Mouse (Mus musculus) E14TG2a.4 (cell line): ENCODE measurements around the gene C1ql1.

Source experiments
- H3K27me3 ChIP-seq: 2 replicates; pipeline ENCODE4 v1.6.1; 2014; ENCODE audit warnings: low read length, control low read depth; ENCODE audit not compliant: insufficient read depth
- H3K36me3 ChIP-seq: 2 replicates; pipeline ENCODE4 v1.6.1; 2014; ENCODE audit warnings: low read length, control low read depth; ENCODE audit not compliant: insufficient read depth
- H3K4me1 ChIP-seq: replicated peaks from 2 replicates; pipeline ENCODE4 v1.6.1; 2014; ENCODE audit warnings: low read depth, low read length, control low read depth
- H3K4me3 ChIP-seq: replicated peaks from 2 replicates; pipeline ENCODE4 v1.5.1; 2014; ENCODE audit warnings: mild to moderate bottlenecking, low read length
- H3K9me3 ChIP-seq: 2 replicates; pipeline ENCODE4 v1.6.1; 2014; ENCODE audit warnings: low read length, control low read depth
- CTCF ChIP-seq: conservative IDR thresholded peaks from 2 replicates; pipeline ENCODE4 v1.5.1; 2014; ENCODE audit warnings: low read length
- NANOG ChIP-seq: IDR thresholded peaks from 2 replicates; pipeline ENCODE4 v1.6.1; 2014; ENCODE audit warnings: borderline replicate concordance, low read length, mixed read lengths
- POU5F1 ChIP-seq: IDR thresholded peaks from 2 replicates; pipeline ENCODE4 v1.6.1; 2014; ENCODE audit warnings: low read length, borderline replicate concordance

The C1ql1 gene

GRCm38 (mm10) chr11:102930672-102931071 lies 15.8 kb downstream of the C1ql1 start:
- no peak overlapping the region for H3K4me3 ChIP-seq
- H3K27me3 ChIP-seq, result peaks cover 31% of the 10 kb centered on the region
- TF ChIP-seq POU5F1, result no peak
- TF ChIP-seq CTCF, result no peak
- TF ChIP-seq NANOG, result no peak
- H3K9me3 ChIP-seq, result no peaks in the 10 kb centered on the region
- peaks cover 13% of the 10 kb centered on the region for H3K4me1 ChIP-seq
- H3K36me3 ChIP-seq, result no peaks in the 10 kb centered on the region

- Histone ChIP-seq H3K9me3 (no peaks in the 10 kb centered on the region), H3K4me3 (peak overlapping the region; percentile 96), H3K36me3 (peaks cover 32% of the 10 kb centered on the region), H3K4me1 (peaks cover 45% of the 10 kb centered on the region), H3K27me3 (no peaks in the 10 kb centered on the region)
- TF ChIP-seq CTCF (peak; percentile 28; the same call in 1 of the 2 replicates), POU5F1 (no peak), NANOG (no peak)
Measured at GRCm38 (mm10) chr11:102925351-102925717, 21.2 kb downstream of the C1ql1 start.

DNA sequence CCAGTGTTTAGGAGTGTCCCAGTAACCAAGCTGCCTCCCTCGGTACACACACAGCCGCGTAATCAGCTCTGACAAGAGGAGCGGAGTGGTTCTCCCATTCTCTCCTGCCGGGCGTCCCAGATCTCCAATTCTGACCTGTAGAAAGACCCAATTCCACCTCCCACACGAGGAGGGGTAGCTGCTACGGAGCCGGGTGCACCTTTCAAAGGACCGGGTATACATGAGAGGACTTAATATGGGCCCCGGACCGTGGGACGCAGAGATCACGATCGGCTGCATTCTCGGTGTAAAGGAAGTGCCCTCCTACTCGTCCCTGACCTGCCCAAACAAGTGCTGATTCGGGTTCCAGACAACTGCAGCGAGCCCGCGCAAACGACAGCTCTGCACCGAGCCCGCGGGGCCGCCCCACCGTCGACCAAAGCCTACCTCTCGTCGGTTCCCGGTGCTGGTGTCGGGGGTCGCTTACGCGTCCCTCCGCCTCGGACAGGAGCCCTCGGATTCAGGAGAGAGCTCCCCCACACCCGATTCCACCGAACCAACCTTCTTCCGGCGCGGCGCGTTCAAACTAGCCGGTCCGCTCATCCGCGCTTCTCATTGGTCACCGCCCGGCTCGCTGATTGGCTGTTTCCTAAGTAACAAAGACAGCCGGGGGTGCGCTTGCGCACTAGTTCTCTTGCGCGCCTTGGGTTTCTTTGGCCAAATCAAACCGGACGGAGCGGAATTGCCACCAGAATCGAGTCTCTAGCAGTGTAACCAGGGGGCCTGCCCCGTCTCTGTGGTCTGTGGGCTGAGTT lies 21.7 kb downstream of the C1ql1 start, which contains the start of gene Kif18b:
Kif18b (minus strand) TSS at position 568 of the 794 bp plus-strand sequence.
- TF ChIP-seq CTCF, result no peak
- peak within 1 kb of the TSS; percentile 96 for H3K4me3 ChIP-seq
- no peaks in the 10 kb centered on the region for H3K27me3 ChIP-seq
- H3K36me3 ChIP-seq, result peaks cover 33% of the 10 kb centered on the region
- no peaks in the 10 kb centered on the region for H3K9me3 ChIP-seq
- H3K4me1 ChIP-seq, result peaks cover 45% of the 10 kb centered on the region

DNA sequence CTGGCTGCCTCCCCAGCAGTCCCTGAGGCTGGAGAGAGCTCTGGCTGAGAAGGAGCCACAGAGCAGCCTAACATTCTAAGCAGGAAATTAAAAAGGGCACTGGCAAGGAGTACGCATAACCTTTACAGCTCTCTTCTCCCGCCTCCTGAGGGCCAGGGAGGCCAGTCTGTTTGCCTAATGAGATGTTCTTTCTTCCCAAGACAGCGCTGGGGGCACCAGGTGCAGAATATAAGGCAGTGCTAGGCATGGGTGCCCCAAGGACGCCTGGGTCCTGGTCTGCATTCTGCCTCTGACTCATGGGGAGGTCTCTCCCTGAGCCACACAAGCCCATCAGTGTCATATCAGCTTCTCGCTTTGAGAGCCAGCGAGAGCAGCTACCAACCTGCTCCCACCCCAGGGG lies 25.0 kb downstream of the C1ql1 start:
- no peaks in the 10 kb centered on the region for H3K9me3 ChIP-seq
- H3K4me3 ChIP-seq, result no peak overlapping the region
- H3K36me3 ChIP-seq, result peaks cover 52% of the 10 kb centered on the region
- H3K27me3 ChIP-seq, result no peaks in the 10 kb centered on the region
- peaks cover 47% of the 10 kb centered on the region for H3K4me1 ChIP-seq
- TF ChIP-seq CTCF (no peak), POU5F1 (no peak), NANOG (no peak)

- Histone ChIP-seq H3K4me3 (no peak overlapping the region), H3K27me3 (no peaks in the 10 kb centered on the region), H3K4me1 (peaks cover 54% of the 10 kb centered on the region), H3K9me3 (no peaks in the 10 kb centered on the region), H3K36me3 (peaks cover 82% of the 10 kb centered on the region)
- TF ChIP-seq POU5F1 (no peak), NANOG (no peak), CTCF (no peak)
Measured at GRCm38 (mm10) chr11:102918077-102918476, 28.4 kb downstream of the C1ql1 start.

DNA sequence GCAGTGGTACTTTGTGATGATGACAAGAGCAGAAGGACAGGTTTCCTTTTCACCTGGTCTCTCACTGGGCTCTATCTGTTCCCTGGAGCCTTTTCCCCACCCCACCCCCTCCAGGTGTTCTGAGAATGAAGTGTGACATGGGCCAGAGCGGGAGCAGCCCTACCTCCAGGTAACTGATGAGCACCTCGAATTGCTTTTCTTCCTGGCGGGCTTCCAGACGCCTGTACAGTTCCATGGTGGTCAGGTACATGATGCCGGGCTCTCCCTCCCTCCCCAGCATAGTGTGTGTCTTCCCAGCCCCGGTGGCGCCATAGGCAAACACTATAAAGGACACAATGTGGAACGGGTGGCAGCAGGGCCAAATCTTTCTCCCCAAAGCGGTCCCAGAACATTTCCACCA lies 31.1 kb downstream of the C1ql1 start:
- H3K27me3 ChIP-seq, result no peaks in the 10 kb centered on the region
- peaks cover 47% of the 10 kb centered on the region for H3K4me1 ChIP-seq
- H3K4me3 ChIP-seq, result no peak overlapping the region
- H3K36me3 ChIP-seq, result peaks cover 81% of the 10 kb centered on the region
- no peak for TF ChIP-seq CTCF
- TF ChIP-seq POU5F1, result no peak
- no peak for TF ChIP-seq NANOG
- H3K9me3 ChIP-seq, result no peaks in the 10 kb centered on the region

DNA sequence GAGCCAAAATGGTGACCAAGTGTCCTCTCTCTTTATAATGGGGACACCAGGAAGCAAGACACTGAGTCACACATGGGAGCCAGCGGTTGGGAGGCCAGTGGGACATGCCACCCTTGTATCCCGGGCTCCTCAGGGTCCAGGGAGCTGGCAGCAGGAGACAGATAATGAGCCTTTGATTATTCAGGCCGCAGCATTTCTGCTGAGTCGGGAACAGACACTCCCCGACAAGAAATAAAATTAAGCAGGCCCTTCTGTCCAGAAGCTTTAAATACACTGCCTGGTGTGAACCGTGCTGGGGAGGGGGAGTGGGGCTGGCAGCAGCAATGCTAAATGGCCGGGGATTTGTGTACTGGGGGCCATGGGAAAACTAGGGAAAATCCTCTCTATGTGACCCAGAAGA lies 35.1 kb downstream of the C1ql1 start:
- Histone ChIP-seq H3K9me3 (no peaks in the 10 kb centered on the region), H3K4me3 (no peak overlapping the region)

DNA sequence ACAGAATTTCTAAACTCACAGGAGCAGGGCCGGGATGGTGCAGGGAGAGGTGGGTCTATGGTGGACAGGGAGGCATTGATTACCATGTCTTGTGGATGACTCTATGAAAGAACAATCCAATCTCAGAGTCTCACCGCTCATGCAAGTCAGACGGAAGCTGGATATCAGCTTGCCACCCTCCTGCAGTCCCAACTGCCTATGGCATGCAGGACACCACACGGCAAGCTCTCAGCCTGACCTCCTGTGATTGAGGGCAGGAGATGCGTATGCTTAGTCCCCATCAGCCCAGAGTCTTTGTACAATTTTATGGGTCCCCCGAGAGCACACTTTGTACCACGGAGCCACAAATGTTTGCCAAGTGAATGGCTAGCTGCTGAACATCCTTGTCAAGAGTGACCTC lies 42.8 kb downstream of the C1ql1 start:
- Histone ChIP-seq H3K36me3 (peaks cover 48% of the 10 kb centered on the region), H3K4me3 (no peak overlapping the region), H3K4me1 (peaks cover 12% of the 10 kb centered on the region), H3K9me3 (no peaks in the 10 kb centered on the region), H3K27me3 (peaks cover 14% of the 10 kb centered on the region)
- no peak for TF ChIP-seq NANOG
- TF ChIP-seq POU5F1, result no peak
- TF ChIP-seq CTCF, result no peak

More for the DNA sequence above, 35.1 kb downstream of the C1ql1 start:
- Histone ChIP-seq H3K4me1 (peaks cover 44% of the 10 kb centered on the region), H3K36me3 (peaks cover 99% of the 10 kb centered on the region), H3K27me3 (no peaks in the 10 kb centered on the region)
- no peak for TF ChIP-seq CTCF
- TF ChIP-seq POU5F1, result no peak

DNA sequence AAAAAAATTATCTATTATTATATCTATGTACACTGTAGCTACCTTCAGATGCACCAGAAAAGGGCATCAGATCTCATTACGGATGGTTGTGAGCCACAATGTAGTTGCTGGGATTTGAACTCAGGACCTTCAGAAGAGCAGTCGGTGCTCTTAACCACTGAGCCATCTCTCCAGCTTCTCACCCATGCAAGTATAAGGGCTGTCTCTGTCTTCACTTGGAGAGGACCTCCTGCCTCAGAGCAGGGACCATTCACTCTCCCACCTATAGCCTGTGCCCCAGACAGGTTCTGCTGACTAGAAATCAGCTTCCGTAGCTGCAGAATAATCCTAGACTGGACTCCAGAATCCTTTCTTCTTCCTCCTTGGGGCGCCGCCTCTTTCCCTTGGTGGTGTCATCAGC lies 44.4 kb downstream of the C1ql1 start:
- Histone ChIP-seq H3K9me3 (no peaks in the 10 kb centered on the region), H3K4me3 (no peak overlapping the region), H3K27me3 (peaks cover 28% of the 10 kb centered on the region), H3K36me3 (peaks cover 33% of the 10 kb centered on the region), H3K4me1 (peaks cover 15% of the 10 kb centered on the region)
- TF ChIP-seq NANOG (no peak), POU5F1 (no peak), CTCF (no peak)
